Mouse (Mus musculus) brain, embryonic 14.5 days (tissue): ENCODE measurements around the gene Pprc1.

Experiments used
- CTCF ChIP-seq: fragments of 200-500 bp; IDR thresholded peaks from 2 replicates; pipeline ENCODE4 v1.5.1; 2012; ENCODE audit warnings: inconsistent platforms, mild to moderate bottlenecking, moderate library complexity, borderline replicate concordance; ENCODE audit not compliant: insufficient read depth, insufficient read length; ENCODE audit errors: extremely low read depth
- POLR2A ChIP-seq: fragments of 200-500 bp; IDR thresholded peaks from 2 replicates; pipeline ENCODE4 v1.6.1; 2012; ENCODE audit warnings: mild to moderate bottlenecking, inconsistent platforms, borderline replicate concordance; ENCODE audit not compliant: poor library complexity, insufficient read depth, insufficient read length, severe bottlenecking; ENCODE audit errors: extremely low read depth

GRCm38 (mm10) chr19:46095291-46095690, 50.6 kb downstream of the Pprc1 start:
- TF ChIP-seq POLR2A (no peak), CTCF (no peak)
